Mouse (Mus musculus) G1E (cell line): ENCODE results near the gene Mcu.

Experiments
- CTCF ChIP-seq: IDR thresholded peaks from 2 replicates; pipeline ENCODE4 v1.5.1; 2012; ENCODE audit warnings: low read depth, low read length, inconsistent platforms, mixed read lengths
- GATA1 ChIP-seq: IDR thresholded peaks from 2 replicates; pipeline ENCODE4 v1.6.1; 2012; ENCODE audit warnings: borderline replicate concordance, low read length, inconsistent platforms, mixed read lengths
- POLR2AphosphoS5 ChIP-seq: IDR thresholded peaks from 2 replicates; pipeline ENCODE4 v1.6.1; 2012; ENCODE audit warnings: low read depth, low read length, inconsistent platforms; ENCODE audit not compliant: insufficient replicate concordance
- TAL1 ChIP-seq: conservative IDR thresholded peaks from 2 replicates; pipeline ENCODE4 v1.6.1; 2012; ENCODE audit warnings: low read depth, low read length, inconsistent platforms, mixed read lengths

DNA sequence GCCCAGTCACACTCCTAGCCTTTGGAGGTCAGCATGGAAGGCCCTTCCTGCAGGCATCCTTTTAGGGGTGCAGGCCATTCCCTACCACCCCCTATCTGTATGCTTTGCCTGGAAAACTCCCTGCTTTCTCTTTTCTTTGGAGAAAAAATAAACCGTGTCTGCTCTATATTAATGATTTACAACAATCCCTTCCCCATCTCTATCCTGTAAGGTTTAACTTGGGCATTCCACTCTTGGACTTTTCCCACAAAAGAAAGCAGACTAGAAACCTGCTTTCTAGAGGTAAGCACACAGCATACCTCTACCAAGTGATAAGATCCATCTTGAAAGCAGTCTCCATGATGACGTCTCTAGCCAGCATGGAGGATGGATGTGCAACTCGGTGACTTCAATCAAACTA lies 75.9 kb downstream of the Mcu start:
- TF ChIP-seq GATA1: no peak
- no peak for TF ChIP-seq CTCF
- TF ChIP-seq POLR2AphosphoS5: no peak
- TF ChIP-seq TAL1: no peak
